In genomic region chr8:79037532-79037931, GRCm38 (mm10) we compare ENCODE assay signal across 21 mouse cellular contexts.
"Had no signal": no experiment of that assay in that cellular context is flagged by ENCODE, and none has a peak within 500 bp of the region (broad histone marks: within the 10 kb centered on the region; RNA-seq: fewer than 3 reads in every experiment).

No protein-coding gene starts in this region.

- H3K27ac ChIP-seq: heart, embryonic 10.5 days; heart, embryonic 15.5 days; hindbrain, embryonic 13.5 days; hindbrain, embryonic 15.5 days; kidney, embryonic 15.5 days; kidney, postnatal 0 days; limb, embryonic 13.5 days; limb, embryonic 15.5 days; liver, embryonic 12.5 days; liver, embryonic 14.5 days had no signal

- H3K9ac ChIP-seq: heart, embryonic 15.5 days; hindbrain, embryonic 13.5 days; hindbrain, embryonic 15.5 days; kidney, embryonic 15.5 days; limb, embryonic 13.5 days; limb, embryonic 15.5 days; liver, embryonic 12.5 days; liver, embryonic 14.5 days had no signal

- H3K27me3 ChIP-seq: heart, embryonic 12.5 days; heart, embryonic 15.5 days; hindbrain, embryonic 13.5 days; hindbrain, embryonic 15.5 days; kidney, embryonic 15.5 days; limb, embryonic 13.5 days; limb, embryonic 15.5 days had no signal

- H3K4me3 ChIP-seq: heart, embryonic 10.5 days; heart, embryonic 12.5 days; heart, embryonic 15.5 days; hindbrain, embryonic 13.5 days; hindbrain, embryonic 15.5 days; kidney, embryonic 15.5 days; limb, embryonic 13.5 days; limb, embryonic 15.5 days; liver, embryonic 12.5 days had no signal

- H3K36me3 ChIP-seq: hindbrain, embryonic 15.5 days; liver, embryonic 12.5 days had no signal

- ATAC-seq: inflammation-experienced regulatory T-cells, adult 6 months; liver, embryonic 12.5 days had no signal

- H3K9me3 ChIP-seq: heart, embryonic 10.5 days; heart, embryonic 12.5 days; heart, embryonic 15.5 days; hindbrain, embryonic 13.5 days; hindbrain, embryonic 15.5 days; kidney, embryonic 15.5 days; limb, embryonic 13.5 days; limb, embryonic 15.5 days; liver, embryonic 12.5 days had no signal

- DNase-seq: gastrocnemius, postnatal 14 days; gastrocnemius, postnatal 36 days; heart, adult 18-20 months; heart, postnatal 4 days; kidney, adult 11 months; kidney, adult 2 months; kidney, adult 9 months; kidney, postnatal 14 days; kidney, postnatal 36 days had no signal

- H3K4me2 ChIP-seq: heart, embryonic 12.5 days; heart, embryonic 15.5 days; hindbrain, embryonic 13.5 days; hindbrain, embryonic 15.5 days; kidney, embryonic 15.5 days; limb, embryonic 13.5 days; limb, embryonic 15.5 days; liver, embryonic 12.5 days had no signal
